Mouse (Mus musculus) kidney, embryonic 15.5 days (tissue): ENCODE results near the gene Pygb. TPM values are rescaled to one million over a fixed set of nuclear protein-coding genes. Genes with fewer than 3 reads are reported as not detected.

ENCODE experiments used
- ATAC-seq: fragments of 200-750 bp; cut with Nextera tagmentation; replicated peaks from 2 replicates; pipeline ENCODE4 v1.8.0; 2017; ENCODE audit warnings: moderate TSS enrichment; ENCODE audit not compliant: low FRiP score
- H3K27ac ChIP-seq: fragments of 300-500 bp; sonication (generic); 2 replicates; pipeline ENCODE4 v1.5.1; 2015; ENCODE audit warnings: mild to moderate bottlenecking, inconsistent platforms
- H3K27me3 ChIP-seq: fragments of 300-500 bp; sonication (generic); 2 replicates; pipeline ENCODE4 v1.6.1; 2015; ENCODE audit warnings: inconsistent platforms
- H3K36me3 ChIP-seq: fragments of 300-500 bp; sonication (generic); 2 replicates; pipeline ENCODE4 v1.6.1; 2015; ENCODE audit warnings: inconsistent platforms
- H3K4me1 ChIP-seq: fragments of 300-500 bp; sonication (generic); 2 replicates; pipeline ENCODE4 v1.6.1; 2015; ENCODE audit warnings: inconsistent platforms
- H3K4me2 ChIP-seq: fragments of 300-500 bp; sonication (generic); 2 replicates; pipeline ENCODE4 v1.6.1; 2015; ENCODE audit warnings: moderate library complexity, mild to moderate bottlenecking, inconsistent platforms
- H3K4me3 ChIP-seq: fragments of 300-500 bp; sonication (generic); replicated peaks from 2 replicates; pipeline ENCODE4 v1.5.1; 2015; ENCODE audit warnings: mild to moderate bottlenecking, inconsistent platforms
- H3K9ac ChIP-seq: fragments of 300-500 bp; sonication (generic); 2 replicates; pipeline ENCODE4 v1.6.1; 2015; ENCODE audit warnings: mild to moderate bottlenecking, inconsistent platforms
- H3K9me3 ChIP-seq: fragments of 300-500 bp; sonication (generic); replicated peaks from 2 replicates; pipeline ENCODE4 v1.6.1; 2016; ENCODE audit warnings: inconsistent platforms
- WGBS: fragments of 180-500 bp; shearing (Covaris S2); methylation state at CpG from one replicate; pipeline ENCODE4 v1.1.7; 2015; ENCODE audit warnings: mixed read lengths; 5-methylcytosine and 5-hydroxymethylcytosine counted together
- polyA plus RNA-seq: library from polyadenylated mRNA; unstranded; fragments of >200 nt; fragmentation: Nextera tagmentation; extraction: Ambion mirVana; gene quantifications from 2 replicates; pipeline ENCODE4 v1.2.1, GENCODE M21; 2015

Gene Pygb
- polyA plus RNA-seq, 1 experiment from 2014 or later: 88.3 TPM

- Histone ChIP-seq H3K36me3 (peaks cover 47% of the 10 kb centered on the region), H3K9ac (no peak overlapping the region), H3K4me2 (no peak overlapping the region), H3K27ac (no peak overlapping the region), H3K4me1 (peaks cover 13% of the 10 kb centered on the region), H3K27me3 (no peaks in the 10 kb centered on the region), H3K4me3 (no peak overlapping the region), H3K9me3 (no peaks in the 10 kb centered on the region)
- 85% methylated on average over 4 of the region's 4 CpGs for WGBS
- ATAC-seq: no peak
Observed at GRCm38 (mm10) chr2:150766083-150766862, 20.3 kb upstream of the Pygb start.

- WGBS: 90% methylated on average over 1 of the region's 1 CpGs
- Histone ChIP-seq H3K4me3 (no peak overlapping the region), H3K4me2 (no peak overlapping the region), H3K9ac (no peak overlapping the region), H3K27ac (no peak overlapping the region), H3K27me3 (no peaks in the 10 kb centered on the region), H3K9me3 (no peaks in the 10 kb centered on the region), H3K36me3 (peaks cover 32% of the 10 kb centered on the region), H3K4me1 (peaks cover 21% of the 10 kb centered on the region)
- ATAC-seq: no peak
Observed at GRCm38 (mm10) chr2:150768678-150769077, 17.9 kb upstream of the Pygb start.

- H3K36me3 ChIP-seq: peaks cover 28% of the 10 kb centered on the region
- H3K4me3 ChIP-seq: no peak overlapping the region
- peak; percentile 81 for ATAC-seq
- no peaks in the 10 kb centered on the region for H3K27me3 ChIP-seq
- no peak overlapping the region; the same call in 1 of the 2 replicates for H3K9ac ChIP-seq
- 21% methylated on average over 1 of the region's 1 CpGs for WGBS
- H3K4me2 ChIP-seq: no peak overlapping the region
- H3K4me1 ChIP-seq: peaks cover 26% of the 10 kb centered on the region
- H3K27ac ChIP-seq: peak overlapping the region; percentile 76
- no peaks in the 10 kb centered on the region for H3K9me3 ChIP-seq
Observed at GRCm38 (mm10) chr2:150770747-150771146, 15.8 kb upstream of the Pygb start.

GRCm38 (mm10) chr2:150771169-150771568 lies 15.4 kb upstream of the Pygb start:
- 56% methylated on average over 6 of the region's 6 CpGs for WGBS
- H3K4me1 ChIP-seq: peaks cover 30% of the 10 kb centered on the region

GRCm38 (mm10) chr2:150771996-150772395 lies 14.5 kb upstream of the Pygb start:
- peak; percentile 10 for ATAC-seq
- 76% methylated on average over 8 of the region's 8 CpGs for whole genome bisulfite sequencing
- Histone ChIP-seq H3K36me3 (peaks cover 16% of the 10 kb centered on the region), H3K9me3 (no peaks in the 10 kb centered on the region), H3K27ac (peak overlapping the region; percentile 76; the same call in 1 of the 2 replicates), H3K4me2 (no peak overlapping the region), H3K4me3 (no peak overlapping the region), H3K4me1 (peaks cover 34% of the 10 kb centered on the region), H3K27me3 (no peaks in the 10 kb centered on the region), H3K9ac (no peak overlapping the region)

More at GRCm38 (mm10) chr2:150771169-150771568, 15.4 kb upstream of the Pygb start:
- H3K4me2 ChIP-seq: no peak overlapping the region
- peaks cover 24% of the 10 kb centered on the region for H3K36me3 ChIP-seq
- peak overlapping the region; percentile 76 for H3K27ac ChIP-seq
- no peaks in the 10 kb centered on the region for H3K9me3 ChIP-seq
- no peak overlapping the region for H3K4me3 ChIP-seq
- no peak for ATAC-seq
- H3K9ac ChIP-seq: no peak overlapping the region; the same call in 1 of the 2 replicates
- H3K27me3 ChIP-seq: no peaks in the 10 kb centered on the region

GRCm38 (mm10) chr2:150772466-150773119 lies 13.9 kb upstream of the Pygb start:
- ATAC-seq: no peak
- H3K4me2 ChIP-seq: no peak overlapping the region
- no peaks in the 10 kb centered on the region for H3K27me3 ChIP-seq
- H3K27ac ChIP-seq: peak overlapping the region; percentile 3; the same call in 1 of the 2 replicates
- 61% methylated on average over 10 of the region's 10 CpGs for WGBS
- no peak overlapping the region for H3K4me3 ChIP-seq
- H3K36me3 ChIP-seq: peaks cover 14% of the 10 kb centered on the region
- peaks cover 34% of the 10 kb centered on the region for H3K4me1 ChIP-seq
- no peak overlapping the region for H3K9ac ChIP-seq
- no peaks in the 10 kb centered on the region for H3K9me3 ChIP-seq

GRCm38 (mm10) chr2:150782801-150783200 lies 3.7 kb upstream of the Pygb start:
- Histone ChIP-seq H3K4me3 (no peak overlapping the region), H3K27me3 (no peaks in the 10 kb centered on the region), H3K9me3 (no peaks in the 10 kb centered on the region), H3K4me1 (peaks cover 27% of the 10 kb centered on the region), H3K4me2 (no peak overlapping the region), H3K9ac (no peak overlapping the region), H3K27ac (no peak overlapping the region), H3K36me3 (no peaks in the 10 kb centered on the region)
- ATAC-seq: no peak
- WGBS: 80% methylated on average over 2 of the region's 2 CpGs

GRCm38 (mm10) chr2:150787234-150787771 lies 768 bp downstream of the Pygb start:
- Histone ChIP-seq H3K9ac (peak overlapping the region; percentile 65), H3K27ac (peak overlapping the region; percentile 90), H3K27me3 (no peaks in the 10 kb centered on the region), H3K4me3 (peak overlapping the region; percentile 85), H3K4me2 (peak overlapping the region; percentile 87), H3K36me3 (peaks cover 14% of the 10 kb centered on the region), H3K4me1 (peaks cover 44% of the 10 kb centered on the region), H3K9me3 (no peaks in the 10 kb centered on the region)
- ATAC-seq: peak; percentile 41
- WGBS: under 1% methylated on average over 23 of the region's 23 CpGs

- Histone ChIP-seq H3K4me2 (peak overlapping the region; percentile 35; the same call in 1 of the 2 replicates), H3K27ac (no peak overlapping the region), H3K4me3 (peak overlapping the region; percentile 12; the same call in 1 of the 2 replicates), H3K4me1 (peaks cover 38% of the 10 kb centered on the region), H3K9ac (no peak overlapping the region), H3K27me3 (no peaks in the 10 kb centered on the region), H3K9me3 (no peaks in the 10 kb centered on the region), H3K36me3 (peaks cover 26% of the 10 kb centered on the region)
- no peak for ATAC-seq
- 54% methylated on average over 4 of the region's 4 CpGs for WGBS
Observed at GRCm38 (mm10) chr2:150788768-150789550, 2.4 kb downstream of the Pygb start.

GRCm38 (mm10) chr2:150793320-150793719 lies 6.8 kb downstream of the Pygb start:
- no peak overlapping the region for H3K9ac ChIP-seq
- no peaks in the 10 kb centered on the region for H3K9me3 ChIP-seq
- H3K4me1 ChIP-seq: peaks cover 11% of the 10 kb centered on the region
- H3K27me3 ChIP-seq: no peaks in the 10 kb centered on the region
- no peak overlapping the region for H3K4me3 ChIP-seq
- H3K36me3 ChIP-seq: peaks cover 55% of the 10 kb centered on the region
- WGBS: 58% methylated on average over 4 of the region's 4 CpGs
- ATAC-seq: no peak
- H3K4me2 ChIP-seq: no peak overlapping the region
- H3K27ac ChIP-seq: no peak overlapping the region

- no peak for ATAC-seq
- Histone ChIP-seq H3K27me3 (no peaks in the 10 kb centered on the region), H3K4me3 (no peak overlapping the region), H3K9ac (no peak overlapping the region), H3K9me3 (no peaks in the 10 kb centered on the region), H3K36me3 (peaks cover 72% of the 10 kb centered on the region), H3K4me2 (no peak overlapping the region), H3K27ac (no peak overlapping the region), H3K4me1 (no peaks in the 10 kb centered on the region)
- WGBS: 74% methylated on average over 7 of the region's 7 CpGs
Observed at GRCm38 (mm10) chr2:150798084-150798483, 11.5 kb downstream of the Pygb start.
